Mouse (Mus musculus): Measurements from ENCODE around the gene Pcnx.

DNA sequence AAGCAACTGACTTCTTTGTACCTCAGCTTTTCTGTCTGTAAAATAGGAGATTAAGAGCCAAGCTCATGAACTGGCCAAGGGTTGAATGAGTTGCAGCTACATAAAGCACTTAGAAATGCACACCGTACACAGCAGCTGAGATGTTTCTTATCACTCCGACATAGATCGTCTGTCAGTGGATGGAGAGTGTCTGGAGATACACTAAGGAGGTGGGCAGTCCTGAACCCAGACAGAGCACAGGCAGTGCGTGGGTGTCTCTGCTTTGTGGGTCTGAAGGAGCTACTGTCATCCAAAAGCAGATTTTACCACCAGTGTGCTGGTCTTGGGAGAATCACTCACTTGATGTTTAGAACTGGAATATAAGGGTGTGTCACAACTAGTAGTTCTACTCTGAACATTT, 26.2 kb downstream of the Pcnx start:
- TF ChIP-seq CTCF (IDR thresholded peaks at IDR 0.05; ENCODE audit: low read depth) (no peak), EP300 (optimal IDR thresholded peaks at IDR 0.05) (no peak)

All from stomach, postnatal 0 days (tissue).